Mouse (Mus musculus): Measurements from ENCODE around the gene Ror1.

Ror1 gene

GRCm38 (mm10) chr4:100095685-100096595 is at the start of gene Ror1:
TSS of gene Ror1 (plus strand) at chr4:100095791.
- peak; percentile 98 for DNase-seq

DNA sequence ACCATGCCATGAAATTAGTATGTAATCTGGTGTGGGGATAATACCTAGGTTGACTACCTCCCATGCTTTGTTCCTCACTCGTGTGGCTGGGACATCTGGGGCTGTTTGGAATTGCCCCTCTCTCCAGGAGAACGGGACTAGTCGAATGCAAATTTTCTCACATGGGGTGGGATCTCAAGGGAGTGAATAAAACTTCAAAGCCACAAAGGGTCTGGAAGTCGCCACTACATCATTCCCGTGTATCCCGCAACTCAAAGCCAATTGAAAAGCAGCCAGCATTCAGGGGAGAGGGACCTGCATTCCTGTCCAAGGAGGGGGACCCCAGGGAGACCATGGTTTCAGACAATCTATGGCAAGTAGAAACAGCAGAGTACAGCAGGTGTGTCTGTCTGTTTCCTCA is 48.5 kb upstream of the Ror1 start:
- no peak for DNase-seq

DNA sequence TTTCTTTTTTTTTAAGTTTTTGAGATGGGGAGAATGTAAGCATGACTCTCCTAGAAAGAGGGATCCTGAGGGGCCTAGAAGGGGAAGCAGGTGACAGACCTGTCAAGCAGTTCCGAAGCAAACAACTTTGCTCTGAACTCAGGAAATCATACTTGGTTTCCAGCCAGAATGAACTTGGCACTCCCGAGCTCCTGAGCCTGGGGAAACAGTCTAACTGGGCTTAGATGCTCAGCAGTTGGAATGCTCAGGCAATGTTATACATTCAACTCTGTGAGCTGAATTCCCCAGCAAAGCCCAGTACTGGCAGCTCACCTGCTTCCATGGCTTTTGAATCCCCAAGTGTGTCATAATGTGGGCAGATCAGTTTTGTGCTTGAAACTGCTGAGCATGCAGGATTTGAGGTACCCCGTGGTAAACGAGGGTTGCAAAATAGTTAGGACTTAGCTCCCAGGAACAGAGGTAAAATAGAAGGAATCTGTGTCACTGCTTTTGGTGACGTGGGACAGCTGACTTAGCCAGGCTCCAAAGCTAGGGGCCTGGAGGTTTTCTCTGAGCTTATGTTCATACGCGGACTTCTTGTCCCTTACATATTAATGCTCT is 47.1 kb upstream of the Ror1 start:
- DNase-seq: peak in 1 of 2 experiments; percentile 17

DNA sequence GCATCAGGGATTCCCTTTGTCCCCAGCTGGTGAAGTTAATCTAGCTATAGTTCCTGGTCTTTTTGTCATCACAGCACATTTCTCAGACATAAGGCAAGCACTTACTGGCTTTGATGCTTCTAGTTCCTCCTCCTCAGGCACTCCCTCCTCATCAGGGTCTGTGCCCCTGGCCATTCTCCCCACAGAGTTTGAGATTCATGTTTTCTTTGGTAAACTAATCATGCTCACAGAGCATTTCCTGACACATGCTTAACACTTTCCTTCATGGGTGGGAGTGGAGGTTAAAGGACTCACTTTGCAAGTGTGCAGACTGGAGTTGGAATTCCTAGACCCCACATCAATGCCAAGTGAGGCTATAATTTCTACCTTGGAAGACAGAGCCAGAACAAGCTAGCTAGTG is 43.8 kb upstream of the Ror1 start:
- no peak for DNase-seq

GRCm38 (mm10) chr4:100052258-100052657 is 43.3 kb upstream of the Ror1 start:
- DNase-seq: no peak

DNA sequence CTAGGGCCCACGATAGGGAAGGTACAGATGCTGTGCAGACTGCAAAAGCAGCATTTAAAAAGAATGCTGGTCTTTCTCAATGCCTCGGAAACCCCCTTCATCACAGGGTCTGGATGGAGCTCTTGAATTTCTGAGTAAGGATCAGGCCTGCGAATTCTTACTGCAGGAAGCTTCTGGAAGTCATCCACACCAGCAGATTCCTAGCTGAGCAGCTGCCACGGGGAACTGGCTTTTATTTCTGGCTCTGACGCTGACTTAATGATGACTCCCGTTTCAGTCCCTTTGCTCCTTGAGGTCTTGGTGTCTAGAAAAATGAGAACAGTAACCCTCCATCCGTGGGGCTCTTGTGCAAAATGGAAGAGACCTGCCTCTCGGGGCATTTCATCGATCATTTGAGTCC is 39.5 kb upstream of the Ror1 start:
- peak; percentile 23 to 32 for DNase-seq

DNA sequence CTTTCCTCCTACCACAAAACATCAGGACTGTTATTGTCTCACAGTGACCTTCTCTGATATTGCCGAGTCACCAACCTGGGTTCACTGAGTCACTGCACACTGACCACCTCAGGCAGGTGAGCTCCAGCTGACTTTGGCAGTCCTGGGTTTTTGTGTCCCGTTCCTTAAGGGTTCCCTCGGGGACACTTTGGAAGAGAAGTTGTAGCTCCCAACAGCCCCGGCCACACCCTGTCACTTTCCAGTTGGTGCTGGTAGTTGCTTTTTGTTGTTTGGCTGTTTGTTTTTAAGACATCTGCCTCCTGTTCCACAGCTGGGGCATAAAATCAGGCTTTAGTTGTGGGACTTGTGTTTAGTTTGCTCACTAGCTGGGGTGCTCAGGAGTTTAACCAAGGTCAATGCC is 39.1 kb upstream of the Ror1 start:
- no peak for DNase-seq

DNA sequence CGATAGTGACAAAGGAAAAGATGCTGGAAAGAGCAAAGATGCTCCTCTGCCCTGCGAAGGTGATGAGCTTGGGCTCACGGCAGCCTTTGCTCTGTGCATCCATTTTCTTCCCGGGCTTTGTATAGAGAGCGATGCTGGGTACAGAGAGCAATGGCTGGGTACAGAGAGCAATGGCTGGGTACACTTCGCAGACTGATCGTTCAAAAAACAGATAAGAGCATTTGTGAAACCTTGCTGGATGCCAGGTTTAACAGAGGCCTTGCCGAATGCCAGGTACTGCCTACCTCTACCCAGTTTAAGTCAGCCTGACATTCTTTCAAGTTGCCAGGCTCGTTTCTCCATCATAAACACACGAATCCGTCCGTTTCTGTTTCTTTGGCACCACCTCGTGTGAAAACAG is 38.2 kb upstream of the Ror1 start:
- DNase-seq: no peak

DNA sequence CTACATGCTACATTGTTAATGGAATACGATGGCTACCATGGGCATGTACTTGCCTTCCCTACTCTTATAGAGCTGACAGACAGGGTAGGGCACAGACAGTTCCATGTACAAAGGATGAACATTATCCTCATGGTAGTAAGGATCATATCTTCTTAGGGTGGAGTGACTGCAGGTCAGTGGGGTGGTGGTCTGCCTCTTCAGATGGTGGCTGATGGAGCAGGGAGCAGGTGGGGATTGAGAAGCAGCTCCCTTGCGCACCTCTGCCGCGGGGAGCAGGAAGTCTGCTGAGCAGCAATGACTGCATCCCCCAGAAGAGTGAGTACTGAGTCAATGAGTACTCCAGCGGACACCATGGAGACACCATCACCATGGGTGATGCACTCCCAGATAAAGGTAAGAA is 37.0 kb upstream of the Ror1 start:
- no peak for DNase-seq

DNA sequence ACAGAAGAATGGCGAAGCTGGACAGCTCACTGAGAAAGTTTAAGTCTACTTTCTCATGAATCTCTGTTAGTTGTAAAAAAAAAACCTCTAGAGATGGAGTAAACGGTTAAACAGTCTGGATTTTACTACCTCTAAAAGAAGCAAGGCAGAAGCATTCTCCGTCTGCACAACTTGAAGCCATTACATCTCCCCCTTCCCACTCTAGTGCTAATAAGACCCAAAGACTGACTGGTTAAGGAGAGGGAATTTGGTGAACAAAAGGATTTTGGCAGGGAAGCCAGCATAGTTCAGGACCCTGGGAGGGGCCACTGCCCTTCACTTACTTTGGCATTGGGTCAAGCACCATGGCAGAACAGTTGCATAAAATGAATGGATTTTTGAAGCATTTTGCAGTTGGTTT is 35.8 kb upstream of the Ror1 start:
- no peak for DNase-seq

GRCm38 (mm10) chr4:100061396-100062066 is 34.1 kb upstream of the Ror1 start:
- DNase-seq: no peak

- no peak for DNase-seq
These were observed 29.9 kb upstream of the Ror1 start for GRCm38 (mm10) chr4:100065686-100066085.

- DNase-seq: no peak
These were observed 25.5 kb upstream of the Ror1 start for GRCm38 (mm10) chr4:100070101-100070500.

GRCm38 (mm10) chr4:100096596-100097181 is 1.1 kb downstream of the Ror1 start:
- peak in 1 of 2 experiments; percentile 33 for DNase-seq

GRCm38 (mm10) chr4:100097364-100097979 is 1.9 kb downstream of the Ror1 start:
- no peak for DNase-seq

GRCm38 (mm10) chr4:100101066-100101820 is 5.7 kb downstream of the Ror1 start:
- DNase-seq: no peak

DNA sequence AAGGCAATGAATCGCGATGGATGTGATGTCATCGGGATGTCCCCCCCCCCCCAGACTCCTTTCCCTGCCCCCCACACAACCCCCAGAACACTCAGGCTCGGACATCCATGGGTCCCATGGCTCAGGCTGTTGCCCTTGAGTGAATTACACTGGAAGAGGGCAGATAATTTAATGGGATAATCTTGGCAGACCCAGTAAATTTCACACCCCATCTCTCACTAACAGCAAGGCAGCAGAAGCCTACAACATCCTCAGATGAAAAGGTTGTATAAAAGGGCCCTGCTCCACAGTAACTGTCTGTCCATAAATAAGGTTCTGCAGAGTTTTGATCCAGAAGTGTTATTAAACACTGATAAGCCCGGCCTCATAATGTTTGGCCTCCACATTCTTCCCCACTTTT is 6.3 kb downstream of the Ror1 start:
- no peak for DNase-seq

DNA sequence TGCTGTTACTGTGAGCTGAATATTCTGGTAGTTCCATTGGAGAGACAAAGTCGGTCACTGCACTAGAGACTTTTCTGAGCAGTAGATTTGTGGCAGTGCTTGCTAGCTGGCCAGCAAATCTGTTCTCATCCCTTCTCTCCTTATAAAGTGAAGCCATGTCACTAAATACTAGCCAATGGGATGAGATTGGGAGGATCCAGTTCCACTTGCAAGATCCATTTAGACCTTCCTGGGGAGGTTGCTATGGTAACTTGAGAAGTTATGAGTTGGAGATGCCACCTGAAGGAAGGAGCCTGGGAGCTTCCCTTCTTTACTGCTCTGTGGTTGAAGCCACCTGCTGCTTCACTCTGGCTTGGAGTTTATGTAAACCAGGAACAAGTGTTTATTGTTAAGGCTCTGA is 8.7 kb downstream of the Ror1 start:
- DNase-seq: no peak

DNA sequence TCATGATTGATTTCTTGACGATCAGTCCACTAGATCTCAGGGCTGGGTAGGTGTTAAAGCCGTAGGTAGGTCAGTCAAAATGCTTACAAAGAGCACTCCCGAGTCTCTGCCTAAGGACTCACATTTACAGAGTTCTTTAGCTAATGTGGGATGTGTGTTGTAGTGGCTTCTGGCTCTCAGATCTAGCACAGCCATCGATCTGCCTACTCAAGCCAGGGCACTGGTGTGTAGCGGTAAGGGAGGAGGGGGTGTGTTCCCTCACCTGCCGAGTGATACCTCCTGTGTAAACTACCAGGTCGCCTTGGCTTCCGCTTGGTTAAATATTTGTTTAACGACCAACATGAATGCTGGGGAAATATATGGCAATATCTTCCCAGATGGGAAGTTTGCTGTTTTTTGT is 12.0 kb downstream of the Ror1 start:
- DNase-seq: no peak

DNA sequence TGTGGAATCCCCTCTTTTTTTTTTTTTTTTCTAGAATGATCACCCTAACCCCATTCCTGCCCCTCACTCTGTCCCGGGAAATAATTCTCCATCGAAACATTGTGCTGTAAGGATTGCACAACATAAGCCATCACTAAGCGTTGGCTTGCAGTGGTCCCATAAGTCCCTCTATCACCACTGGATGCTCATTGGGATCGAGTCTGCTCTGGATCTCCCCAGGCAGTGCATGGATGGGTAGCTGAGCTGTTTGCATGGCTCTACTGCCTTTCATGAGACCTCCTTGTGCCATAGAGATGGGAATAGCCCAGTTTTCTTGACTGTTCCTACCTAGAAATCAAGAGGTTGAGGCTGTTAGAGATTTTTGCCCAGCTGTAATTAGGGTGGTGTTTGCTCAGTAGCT is 13.0 kb downstream of the Ror1 start:
- DNase-seq: no peak

- peak in 1 of 2 experiments; percentile 42 for DNase-seq
These were observed 18.6 kb downstream of the Ror1 start for GRCm38 (mm10) chr4:100114148-100114547.

DNA sequence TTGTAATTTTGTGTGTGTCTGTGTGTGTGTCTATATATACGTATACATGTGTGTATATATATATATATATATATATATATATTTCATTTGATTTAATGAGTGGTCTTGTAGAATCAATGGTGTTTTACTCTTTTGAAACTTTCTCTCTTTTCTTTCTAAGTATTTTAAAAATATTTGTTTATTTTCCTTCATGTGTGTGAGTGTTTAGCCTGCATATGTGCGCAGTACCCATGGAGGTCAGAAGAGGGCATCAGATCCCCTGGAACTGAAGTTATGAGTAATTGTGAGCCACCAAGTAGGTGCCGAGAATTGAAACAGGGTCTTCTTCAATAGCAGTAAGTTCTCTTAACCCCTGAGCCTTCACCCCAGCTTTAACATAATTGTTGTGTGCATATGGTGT is 20.8 kb downstream of the Ror1 start:
- DNase-seq: peak in 1 of 2 experiments; percentile 39

Measured in cerebellum, postnatal 14 days (tissue).